Comparison of ENCODE assay signal across 8 mouse cellular contexts in the genomic region with DNA sequence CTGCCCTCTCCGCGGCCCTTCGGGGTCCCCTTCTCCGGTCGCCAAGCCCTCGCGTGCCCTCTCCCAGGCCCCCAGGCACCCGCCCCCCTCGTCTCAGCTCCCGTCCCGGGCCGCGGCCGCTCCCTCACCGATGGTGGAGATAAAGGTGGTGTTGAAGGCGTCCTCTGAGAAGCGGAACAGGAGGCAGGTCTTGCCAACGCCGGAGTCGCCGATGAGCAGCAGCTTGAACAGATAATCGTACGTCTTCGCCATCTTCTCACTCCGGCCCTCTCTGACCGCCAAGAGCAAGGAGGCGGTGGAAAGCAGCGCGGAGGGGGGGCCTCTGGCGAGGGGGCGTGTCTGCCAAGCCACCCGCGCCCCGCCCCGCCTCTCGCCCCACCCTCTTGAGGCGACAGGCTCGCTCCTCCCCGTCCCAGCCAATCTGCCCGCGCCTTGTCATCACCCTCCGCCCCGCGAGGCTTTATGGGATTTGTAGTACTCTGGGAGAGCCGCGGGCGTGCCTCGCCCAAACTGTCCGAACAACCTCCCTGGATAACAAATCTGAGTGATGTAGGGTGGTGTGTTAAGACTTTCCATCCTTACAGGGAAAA. TPM values are rescaled to one million over a fixed set of nuclear protein-coding genes. Genes with fewer than 3 reads are reported as not detected.
DNase-seq lines count a peak whose midpoint lies in the region; ATAC-seq and TF ChIP-seq lines count a peak whose summit lies in the region.

Gene Rab8b, minus strand, starts transcription at position 306 of the 590 bp plus-strand sequence.

- no peaks in the 10 kb centered on the region for H3K9me3 ChIP-seq in ES-Bruce4 (replicated peaks; ENCODE audit: control insufficient read depth, insufficient read depth, low read length, poor library complexity, severe bottlenecking)
- no peaks in the 10 kb centered on the region for H3K9me3 ChIP-seq in forebrain, embryonic 13.5 days (replicated peaks)
- H3K9me3 ChIP-seq in liver, postnatal 0 days (ENCODE audit: low read length) = no peaks in the 10 kb centered on the region
- no peaks in the 10 kb centered on the region for H3K9me3 ChIP-seq in neural tube, embryonic 14.5 days (ENCODE audit: control insufficient read depth, low read length)

- peak; percentile 97 for DNase-seq in heart, postnatal 10 days
- peak; percentile 87 for DNase-seq in large intestine, adult 2 months (ENCODE audit: low read depth, low spot score)
- peak; percentile 100 for DNase-seq in liver, postnatal 0 days
- DNase-seq in testis, postnatal 10 days (ENCODE audit: low spot score) = peak; percentile 99

- peak within 1 kb of the TSS; percentile 82 for H3K9ac ChIP-seq in ES-Bruce4 (ENCODE audit: low read depth, poor library complexity, severe bottlenecking)
- H3K9ac ChIP-seq in forebrain, embryonic 13.5 days = peak within 1 kb of the TSS; percentile 92
- H3K9ac ChIP-seq in liver, postnatal 0 days (replicated peaks) = peak within 1 kb of the TSS; percentile 96
- peak within 1 kb of the TSS; percentile 89 for H3K9ac ChIP-seq in neural tube, embryonic 14.5 days (replicated peaks; ENCODE audit: low read depth, low read length)

- peak within 1 kb of the TSS; percentile 89 for H3K4me2 ChIP-seq in forebrain, embryonic 13.5 days
- H3K4me2 ChIP-seq in liver, postnatal 0 days (ENCODE audit: low read depth, low read length) = peak within 1 kb of the TSS; percentile 97
- H3K4me2 ChIP-seq in neural tube, embryonic 14.5 days (ENCODE audit: low read depth, low read length) = peak within 1 kb of the TSS; percentile 63

- TF ChIP-seq POLR2A in ES-Bruce4 (IDR thresholded peaks at IDR 0.05; ENCODE audit: insufficient read depth, low read length) = peak; percentile 63

- no peaks in the 10 kb centered on the region for H3K36me3 ChIP-seq in ES-Bruce4 (ENCODE audit: control insufficient read depth, insufficient read depth, low read length, poor library complexity, severe bottlenecking)
- no peaks in the 10 kb centered on the region for H3K36me3 ChIP-seq in forebrain, embryonic 13.5 days (ENCODE audit: poor library complexity, severe bottlenecking)
- no peaks in the 10 kb centered on the region for H3K36me3 ChIP-seq in liver, postnatal 0 days (replicated peaks; ENCODE audit: insufficient read depth, low read length)
- no peaks in the 10 kb centered on the region for H3K36me3 ChIP-seq in neural tube, embryonic 14.5 days (ENCODE audit: control insufficient read depth, insufficient read depth, low read length)

- H3K4me3 ChIP-seq in ES-Bruce4 (ENCODE audit: low read depth, low read length) = peak within 1 kb of the TSS; percentile 69
- peak within 1 kb of the TSS; percentile 91 for H3K4me3 ChIP-seq in forebrain, embryonic 13.5 days
- peak within 1 kb of the TSS; percentile 97 for H3K4me3 ChIP-seq in liver, postnatal 0 days (ENCODE audit: low read depth, low read length)
- peak within 1 kb of the TSS; percentile 89 for H3K4me3 ChIP-seq in neural tube, embryonic 14.5 days (ENCODE audit: low read depth, low read length)

- no peak within 1 kb of the TSS for H3K27ac ChIP-seq in ES-Bruce4 (ENCODE audit: insufficient read depth, low read length)
- H3K27ac ChIP-seq in forebrain, embryonic 13.5 days = peak within 1 kb of the TSS; percentile 81
- H3K27ac ChIP-seq in liver, postnatal 0 days (ENCODE audit: low read depth) = peak within 1 kb of the TSS; percentile 96
- peak within 1 kb of the TSS; percentile 91 for H3K27ac ChIP-seq in neural tube, embryonic 14.5 days (ENCODE audit: low read depth, low read length)

- TF ChIP-seq EP300 in ES-Bruce4 (IDR thresholded peaks at IDR 0.05; ENCODE audit: insufficient read depth, low read depth, low read length) = no peak
- TF ChIP-seq EP300 in liver, postnatal 0 days (IDR thresholded peaks at IDR 0.05; ENCODE audit: low read depth) = no peak

- ATAC-seq in cerebellum, adult (ENCODE audit: insufficient number of reproducible peaks, low FRiP score, low TSS enrichment) = peak; percentile 98
- peak; percentile 99 for ATAC-seq in forebrain, embryonic 13.5 days
- peak; percentile 95 for ATAC-seq in liver, postnatal 0 days
- peak; percentile 98 for ATAC-seq in neural tube, embryonic 14.5 days (ENCODE audit: low read depth)

- no peaks in the 10 kb centered on the region for H3K4me1 ChIP-seq in ES-Bruce4 (ENCODE audit: control insufficient read depth, insufficient read depth, low read length)
- H3K4me1 ChIP-seq in forebrain, embryonic 13.5 days = peaks cover 37% of the 10 kb centered on the region
- H3K4me1 ChIP-seq in liver, postnatal 0 days (ENCODE audit: insufficient read depth) = peaks cover 35% of the 10 kb centered on the region
- H3K4me1 ChIP-seq in neural tube, embryonic 14.5 days (ENCODE audit: control insufficient read depth, insufficient read depth, low read length) = peaks cover 5% of the 10 kb centered on the region; the same call in 1 of the 2 replicates

- no peak for TF ChIP-seq CTCF in ES-Bruce4 (IDR thresholded peaks at IDR 0.05; ENCODE audit: low read depth, low read length)
- no peak for TF ChIP-seq CTCF in liver, postnatal 0 days (IDR thresholded peaks at IDR 0.05; ENCODE audit: low read depth)

- under 1% methylated on average over 45 of the region's 49 CpGs for WGBS in forebrain, embryonic 13.5 days
- WGBS in large intestine, adult 2 months = under 1% methylated on average over 45 of the region's 49 CpGs
- 0% methylated on average over 46 of the region's 49 CpGs for WGBS in liver, postnatal 0 days (ENCODE audit: insufficient replicate concordance)
- under 1% methylated on average over 44 of the region's 49 CpGs for WGBS in neural tube, embryonic 14.5 days

- intact Hi-C loops in heart, postnatal 10 days (cut with DNase I) = loop anchor here (5.0 kb wide), 2 partner anchors 42 to 82 kb away; no protein-coding TSS in a partner anchor

- peaks cover 5% of the 10 kb centered on the region for H3K27me3 ChIP-seq in ES-Bruce4 (ENCODE audit: control insufficient read depth, insufficient read depth, low read length, poor library complexity, severe bottlenecking)
- no peaks in the 10 kb centered on the region for H3K27me3 ChIP-seq in forebrain, embryonic 13.5 days
- no peaks in the 10 kb centered on the region for H3K27me3 ChIP-seq in liver, postnatal 0 days (ENCODE audit: insufficient read depth, low read length)
- H3K27me3 ChIP-seq in neural tube, embryonic 14.5 days (ENCODE audit: control insufficient read depth, insufficient read depth, low read length) = no peaks in the 10 kb centered on the region

RNA-seq across cellular contexts. Expression of gene Rab8b, which starts in this region (rescaled TPM):
- polyA plus RNA-seq in ES-Bruce4 (2011; ENCODE audit: insufficient read depth, insufficient read length, low read depth, missing spikeins) = 10.8 and 11.2 TPM in 2 replicates
- polyA plus RNA-seq in forebrain, embryonic 13.5 days (2015; fragmentation: Nextera tagmentation; extraction: Ambion mirVana) = 41.0 and 43.8 TPM in 2 replicates
- total RNA-seq in heart, postnatal 10 days (2021) = 10 to 100 TPM; 15.9 to 19.0 TPM
- polyA plus RNA-seq in large intestine, adult 2 months (2012; rRNA removed) = 5.8 and 8.9 TPM in 2 replicates
- polyA plus RNA-seq in liver, postnatal 0 days (2015; fragmentation: Nextera tagmentation; extraction: Ambion mirVana) = 9.1 and 10.7 TPM in 2 replicates
- 35.5 and 41.1 TPM in 2 replicates for polyA plus RNA-seq in neural tube, embryonic 14.5 days (2014; fragmentation: Nextera tagmentation; extraction: Ambion mirVana)
